Mouse (Mus musculus): ENCODE data around the gene Pou3f3. TPM values are rescaled to one million over a fixed set of nuclear protein-coding genes. Genes with fewer than 3 reads are reported as not detected.

Gene Pou3f3
- polyA plus RNA-seq, 1 experiment from 2014 or later, result 28.4 TPM

DNA sequence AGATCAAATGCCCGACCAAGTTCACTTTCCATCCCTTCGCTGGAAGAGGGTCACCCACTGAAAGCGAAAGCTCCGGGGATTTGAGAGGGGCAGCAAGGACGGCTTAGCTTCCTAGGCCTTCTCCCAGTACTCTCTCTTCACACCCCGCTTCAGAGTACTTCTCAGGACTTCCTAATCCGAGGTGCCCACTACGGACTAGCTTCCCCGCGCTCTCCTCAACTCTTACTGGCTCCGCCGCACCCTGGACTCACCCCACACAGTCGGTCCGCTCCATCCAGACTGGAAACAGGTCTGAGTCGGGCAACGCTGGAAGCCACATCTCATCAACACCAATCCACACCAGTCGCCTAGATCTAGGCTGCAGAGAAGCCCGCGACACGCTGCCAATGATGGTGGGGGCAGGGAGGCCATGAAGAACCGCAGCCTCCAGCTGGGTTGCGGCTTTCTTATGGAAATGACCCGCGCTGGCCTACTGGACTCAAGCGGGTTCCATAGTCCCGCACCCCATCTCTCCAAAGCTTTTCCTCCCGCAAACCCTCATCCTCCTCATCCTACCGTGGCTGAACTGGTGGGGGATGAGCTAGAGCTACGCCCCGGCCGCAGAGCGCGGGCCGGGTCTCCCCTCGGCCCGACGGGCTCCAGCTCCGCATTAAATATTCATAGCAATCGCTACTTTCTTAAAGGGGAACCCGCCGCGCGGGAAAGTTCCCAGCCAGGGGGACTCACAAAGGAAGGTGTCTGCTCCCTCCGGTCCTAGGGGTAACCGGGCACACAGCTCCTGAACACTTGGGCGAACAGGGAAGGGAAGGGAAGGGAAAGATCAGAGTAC lies 17.8 kb downstream of the Pou3f3 start:
- WGBS, result under 1% methylated on average over 46 of the region's 46 CpGs
- H3K9ac ChIP-seq (replicated peaks), result peak overlapping the region; percentile 87
- H3K4me3 ChIP-seq (replicated peaks), result peak overlapping the region; percentile 59
- H3K27me3 ChIP-seq, result peaks cover 3% of the 10 kb centered on the region; the same call in 1 of the 2 replicates
- no peaks in the 10 kb centered on the region for H3K36me3 ChIP-seq
- peak overlapping the region; percentile 90 for H3K27ac ChIP-seq
- H3K9me3 ChIP-seq, result no peaks in the 10 kb centered on the region
- H3K4me1 ChIP-seq (replicated peaks), result peaks cover 62% of the 10 kb centered on the region
- ATAC-seq, result peak; percentile 66
- peak overlapping the region; percentile 72 for H3K4me2 ChIP-seq (replicated peaks)

DNA sequence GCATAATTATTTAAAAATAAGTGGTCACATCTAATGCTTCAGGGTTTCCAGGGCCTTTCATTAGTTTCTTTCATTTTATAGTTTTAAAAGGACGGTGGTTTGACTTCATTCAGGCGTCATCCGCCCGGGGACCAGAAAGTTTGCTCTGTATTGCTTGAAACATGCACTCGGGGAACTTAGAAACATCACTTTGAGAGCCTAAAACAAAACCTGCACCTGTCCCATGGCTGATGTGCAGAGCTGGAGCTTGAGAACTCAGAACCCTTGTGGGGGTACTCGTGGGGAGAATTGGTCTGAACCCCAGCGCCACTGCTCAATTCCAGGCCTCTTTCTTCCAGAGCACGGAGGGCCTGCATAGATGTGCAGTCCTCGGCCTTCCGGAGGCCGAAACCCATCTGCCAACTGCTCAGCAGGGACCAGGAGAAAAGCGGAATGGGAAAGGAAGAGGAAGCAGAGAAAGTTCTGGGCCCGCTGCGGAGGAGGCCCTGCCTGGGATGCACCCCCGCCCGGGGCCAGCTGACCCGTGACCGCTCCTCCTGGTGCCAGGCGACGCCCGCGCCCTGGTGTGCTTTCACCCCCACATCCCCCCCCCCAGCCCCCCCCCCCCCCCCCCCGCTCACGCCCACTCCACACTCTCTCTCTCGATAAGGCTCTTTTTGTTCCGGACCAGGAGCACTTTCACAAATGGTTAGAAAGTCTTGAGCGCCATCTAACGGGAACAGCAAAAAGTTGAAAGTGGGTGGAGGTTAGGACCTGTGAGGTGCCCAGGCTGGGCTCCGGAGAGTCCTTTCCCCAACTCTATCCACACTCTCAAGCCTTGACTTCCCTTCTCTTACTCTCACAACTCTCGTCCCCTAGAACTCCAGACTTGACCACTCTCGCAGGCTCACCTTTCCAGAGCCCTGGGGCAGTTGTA lies 18.7 kb downstream of the Pou3f3 start:
- under 1% methylated on average over 28 of the region's 31 CpGs for WGBS
- Histone ChIP-seq H3K4me3 (replicated peaks) (peak overlapping the region; percentile 59), H3K27ac (peak overlapping the region; percentile 90), H3K9me3 (no peaks in the 10 kb centered on the region), H3K4me1 (replicated peaks) (peaks cover 61% of the 10 kb centered on the region), H3K36me3 (no peaks in the 10 kb centered on the region), H3K4me2 (replicated peaks) (peak overlapping the region; percentile 72), H3K9ac (replicated peaks) (peak overlapping the region; percentile 87), H3K27me3 (peaks cover 3% of the 10 kb centered on the region; the same call in 1 of the 2 replicates)
- ATAC-seq, result peak; percentile 64

DNA sequence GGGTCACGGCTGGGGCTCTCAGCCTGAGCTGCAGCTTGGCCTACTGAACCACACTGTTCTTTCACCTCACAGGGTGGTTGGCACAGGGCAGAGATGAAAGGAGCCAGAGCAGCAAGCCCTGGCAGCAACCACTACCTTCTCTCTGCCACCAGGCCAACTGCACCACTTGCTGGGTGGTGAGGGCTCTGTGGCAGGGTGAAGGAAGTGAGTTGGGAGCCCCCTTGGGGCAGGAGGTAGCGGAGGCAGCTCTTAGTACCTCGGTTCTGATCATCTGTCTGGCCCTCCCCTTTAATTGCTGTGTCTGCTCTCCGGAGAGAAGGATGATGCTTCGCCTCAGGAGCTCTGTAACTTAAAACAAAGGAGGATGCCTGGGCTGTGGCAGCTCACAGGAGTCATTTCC lies 23.0 kb downstream of the Pou3f3 start:
- WGBS, result 21% methylated on average over 5 of the region's 5 CpGs
- ATAC-seq, result peak; percentile 32; the same call in 1 of the 2 replicates
- H3K4me2 ChIP-seq (replicated peaks), result no peak overlapping the region
- H3K9ac ChIP-seq (replicated peaks), result peak overlapping the region; percentile 32; the same call in 1 of the 2 replicates
- H3K4me1 ChIP-seq (replicated peaks), result peaks cover 26% of the 10 kb centered on the region
- peak overlapping the region; percentile 35; the same call in 1 of the 2 replicates for H3K27ac ChIP-seq
- no peaks in the 10 kb centered on the region for H3K36me3 ChIP-seq
- no peaks in the 10 kb centered on the region for H3K9me3 ChIP-seq
- peaks cover 3% of the 10 kb centered on the region; the same call in 1 of the 2 replicates for H3K27me3 ChIP-seq
- H3K4me3 ChIP-seq (replicated peaks), result no peak overlapping the region

GRCm38 (mm10) chr1:42721353-42721752 lies 25.8 kb downstream of the Pou3f3 start:
- Histone ChIP-seq H3K9ac (replicated peaks) (no peak overlapping the region), H3K27me3 (no peaks in the 10 kb centered on the region), H3K4me3 (replicated peaks) (no peak overlapping the region), H3K4me2 (replicated peaks) (no peak overlapping the region), H3K9me3 (no peaks in the 10 kb centered on the region), H3K27ac (no peak overlapping the region), H3K4me1 (replicated peaks) (peaks cover 13% of the 10 kb centered on the region), H3K36me3 (no peaks in the 10 kb centered on the region)
- no peak for ATAC-seq
- WGBS, result 67% methylated on average over 5 of the region's 5 CpGs

- H3K9me3 ChIP-seq, result no peaks in the 10 kb centered on the region
- peaks cover 4% of the 10 kb centered on the region for H3K4me1 ChIP-seq (replicated peaks)
- no peaks in the 10 kb centered on the region for H3K27me3 ChIP-seq
- H3K27ac ChIP-seq, result no peak overlapping the region
- no peak overlapping the region for H3K4me3 ChIP-seq (replicated peaks)
- no peak overlapping the region for H3K9ac ChIP-seq (replicated peaks)
- no peak for ATAC-seq
- H3K36me3 ChIP-seq, result no peaks in the 10 kb centered on the region
- H3K4me2 ChIP-seq (replicated peaks), result no peak overlapping the region
- WGBS, result 81% methylated on average over 1 of the region's 1 CpGs
These were observed 28.3 kb downstream of the Pou3f3 start for GRCm38 (mm10) chr1:42723769-42724300.

DNA sequence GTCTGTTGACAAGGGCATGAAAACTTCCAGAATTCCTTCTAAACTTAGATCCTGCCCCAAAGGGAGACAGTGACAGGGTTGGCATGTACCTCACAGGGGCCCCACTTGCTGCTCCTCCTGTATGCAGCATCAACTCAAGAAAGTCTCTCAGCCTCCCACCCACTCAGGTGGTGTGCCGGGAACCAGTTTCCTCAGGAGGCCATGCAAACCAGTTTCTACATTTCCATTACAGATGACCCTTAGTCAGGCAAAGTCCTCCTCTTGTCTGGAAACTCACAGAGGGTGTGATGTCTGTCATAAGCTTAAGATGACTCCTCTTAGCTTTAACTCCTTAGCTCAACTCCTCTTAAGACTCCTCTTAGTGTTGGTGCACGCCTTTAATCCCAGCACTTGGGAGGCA lies 29.3 kb downstream of the Pou3f3 start:
- H3K27ac ChIP-seq, result no peak overlapping the region
- no peak overlapping the region for H3K4me3 ChIP-seq (replicated peaks)
- H3K9ac ChIP-seq (replicated peaks), result no peak overlapping the region
- H3K9me3 ChIP-seq, result no peaks in the 10 kb centered on the region
- H3K27me3 ChIP-seq, result no peaks in the 10 kb centered on the region
- H3K4me1 ChIP-seq (replicated peaks), result no peaks in the 10 kb centered on the region
- no peaks in the 10 kb centered on the region for H3K36me3 ChIP-seq
- WGBS, result 92% methylated on average over 2 of the region's 2 CpGs
- no peak overlapping the region for H3K4me2 ChIP-seq (replicated peaks)
- no peak for ATAC-seq

DNA sequence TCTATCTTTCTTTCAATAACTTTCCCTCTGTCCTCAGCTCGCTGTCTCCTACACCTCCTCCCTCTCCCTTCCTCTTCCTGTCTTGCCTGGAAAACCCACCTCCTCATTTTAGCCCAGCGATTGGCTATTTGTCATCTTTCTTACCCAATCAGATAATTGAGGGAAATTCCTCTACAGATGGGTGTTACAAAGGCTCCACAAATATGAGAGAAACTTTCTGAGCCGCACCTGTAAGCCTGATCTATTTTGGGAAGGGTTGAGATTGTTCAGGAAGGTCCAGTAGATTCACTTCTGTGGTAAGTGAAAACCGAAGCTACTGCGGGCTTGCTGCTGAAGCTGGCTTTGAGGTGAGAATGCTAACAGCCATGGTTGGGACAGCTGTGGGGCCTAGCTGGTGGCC lies 31.6 kb downstream of the Pou3f3 start:
- WGBS, result 89% methylated on average over 5 of the region's 5 CpGs
- no peak for ATAC-seq
- Histone ChIP-seq H3K27me3 (no peaks in the 10 kb centered on the region), H3K9me3 (no peaks in the 10 kb centered on the region), H3K4me1 (replicated peaks) (no peaks in the 10 kb centered on the region), H3K27ac (no peak overlapping the region), H3K9ac (replicated peaks) (no peak overlapping the region), H3K4me3 (replicated peaks) (no peak overlapping the region), H3K4me2 (replicated peaks) (no peak overlapping the region), H3K36me3 (no peaks in the 10 kb centered on the region)

DNA sequence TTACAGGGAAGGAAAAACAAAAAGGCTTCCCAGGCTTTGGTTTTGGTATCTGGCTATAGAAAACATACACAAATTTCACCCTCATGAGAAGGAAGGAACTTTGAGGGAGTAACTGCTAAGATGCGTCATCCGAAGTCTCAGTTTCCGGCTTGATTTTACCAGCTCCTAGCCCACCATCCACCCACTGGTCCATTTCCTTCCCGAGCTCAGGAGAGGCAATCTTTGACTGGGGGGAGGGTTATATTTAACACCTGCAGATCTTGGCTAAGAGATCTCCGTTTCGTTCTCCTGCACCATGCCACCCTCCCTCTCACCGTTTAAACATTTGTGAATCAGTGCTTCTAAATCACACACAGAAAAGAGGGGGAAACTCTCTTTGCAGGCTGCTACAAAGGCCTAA lies 32.1 kb downstream of the Pou3f3 start:
- H3K4me1 ChIP-seq (replicated peaks), result no peaks in the 10 kb centered on the region
- no peak overlapping the region for H3K4me3 ChIP-seq (replicated peaks)
- WGBS, result 86% methylated on average over 7 of the region's 7 CpGs
- no peaks in the 10 kb centered on the region for H3K9me3 ChIP-seq
- H3K27me3 ChIP-seq, result no peaks in the 10 kb centered on the region
- H3K27ac ChIP-seq, result no peak overlapping the region
- no peak overlapping the region for H3K9ac ChIP-seq (replicated peaks)
- no peak overlapping the region for H3K4me2 ChIP-seq (replicated peaks)
- ATAC-seq, result no peak
- H3K36me3 ChIP-seq, result no peaks in the 10 kb centered on the region

DNA sequence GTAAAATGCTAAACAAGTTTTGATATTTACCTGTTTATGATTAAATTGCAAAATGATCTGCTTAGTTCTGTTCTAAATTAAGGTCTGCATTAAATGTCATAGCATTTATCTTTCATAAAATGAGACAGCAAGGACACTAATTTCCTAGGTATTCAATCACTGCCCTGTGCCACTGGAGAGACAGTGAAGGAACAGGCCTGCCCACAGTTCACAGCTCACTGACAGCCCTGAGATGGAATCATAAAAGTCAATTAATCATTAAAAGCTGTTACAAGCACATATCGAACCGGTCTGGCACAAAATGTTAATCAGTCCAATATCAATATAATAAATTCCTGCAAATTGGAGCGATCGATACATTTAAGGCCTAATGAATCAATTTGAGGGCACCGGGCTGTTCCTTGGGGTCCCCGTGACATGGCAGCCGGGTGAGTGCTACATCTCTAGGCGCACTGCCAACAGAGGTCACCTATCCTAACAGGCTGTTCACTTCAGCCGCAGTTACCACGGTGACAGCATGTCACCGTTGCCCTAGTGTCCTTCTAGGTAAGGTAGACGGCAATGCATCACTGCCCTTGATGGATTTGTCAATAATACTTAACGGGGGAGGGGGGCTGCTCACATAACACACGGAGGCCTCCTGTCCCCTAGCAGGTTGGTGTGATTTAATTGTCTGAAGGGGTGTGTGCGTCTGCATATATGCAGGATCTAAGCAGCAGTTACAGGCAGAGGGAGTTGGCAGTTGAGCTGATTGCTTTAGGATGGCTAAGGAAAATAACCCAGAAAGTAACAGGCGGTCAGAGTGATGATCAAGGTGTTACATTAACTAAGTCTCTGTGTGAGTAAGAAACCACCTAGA lies 46.0 kb downstream of the Pou3f3 start:
- peak; percentile 73 for ATAC-seq
- no peak overlapping the region for H3K9ac ChIP-seq (replicated peaks)

GRCm38 (mm10) chr1:42742242-42742560 lies 46.6 kb downstream of the Pou3f3 start:
- WGBS, result 86% methylated on average over 4 of the region's 4 CpGs
- H3K27me3 ChIP-seq, result no peaks in the 10 kb centered on the region
- 0 out of 2 replicates have a peak overlapping the region, but pooled peaks have one; percentile 9 for H3K27ac ChIP-seq

More for the DNA sequence above, 46.0 kb downstream of the Pou3f3 start:
- peaks cover 11% of the 10 kb centered on the region for H3K4me1 ChIP-seq (replicated peaks)
- 56% methylated on average over 16 of the region's 16 CpGs for WGBS
- H3K27ac ChIP-seq, result 0 out of 2 replicates have a peak overlapping the region, but pooled peaks have one; percentile 9
- no peaks in the 10 kb centered on the region for H3K9me3 ChIP-seq
- no peaks in the 10 kb centered on the region for H3K36me3 ChIP-seq
- no peak overlapping the region for H3K4me2 ChIP-seq (replicated peaks)
- no peaks in the 10 kb centered on the region for H3K27me3 ChIP-seq
- no peak overlapping the region for H3K4me3 ChIP-seq (replicated peaks)

GRCm38 (mm10) chr1:42745047-42745446 lies 49.5 kb downstream of the Pou3f3 start:
- H3K27ac ChIP-seq, result no peak overlapping the region
- H3K9ac ChIP-seq (replicated peaks), result no peak overlapping the region
- no peaks in the 10 kb centered on the region for H3K9me3 ChIP-seq
- WGBS, result 85% methylated on average over 3 of the region's 3 CpGs
- H3K4me3 ChIP-seq (replicated peaks), result no peak overlapping the region
- H3K4me1 ChIP-seq (replicated peaks), result peaks cover 11% of the 10 kb centered on the region
- ATAC-seq, result no peak
- no peak overlapping the region for H3K4me2 ChIP-seq (replicated peaks)
- H3K36me3 ChIP-seq, result no peaks in the 10 kb centered on the region
- no peaks in the 10 kb centered on the region for H3K27me3 ChIP-seq

More at GRCm38 (mm10) chr1:42742242-42742560, 46.6 kb downstream of the Pou3f3 start:
- ATAC-seq, result 0 out of 2 replicates have a peak, but pooled peaks have one; percentile 7
- Histone ChIP-seq H3K4me1 (replicated peaks) (peaks cover 11% of the 10 kb centered on the region), H3K9me3 (no peaks in the 10 kb centered on the region), H3K9ac (replicated peaks) (no peak overlapping the region), H3K36me3 (no peaks in the 10 kb centered on the region), H3K4me2 (replicated peaks) (no peak overlapping the region), H3K4me3 (replicated peaks) (no peak overlapping the region)
